Mouse (Mus musculus) E14TG2a.4 (cell line): ENCODE data around the gene Card11.
A peak's percentile ranks its signal among the peaks of the same experiment; 100 is the strongest.

Experiments
- H3K27me3 ChIP-seq: 2 replicates; pipeline ENCODE4 v1.6.1; 2014; ENCODE audit warnings: low read length, control low read depth; ENCODE audit not compliant: insufficient read depth
- H3K36me3 ChIP-seq: 2 replicates; pipeline ENCODE4 v1.6.1; 2014; ENCODE audit warnings: low read length, control low read depth; ENCODE audit not compliant: insufficient read depth
- H3K4me1 ChIP-seq: replicated peaks from 2 replicates; pipeline ENCODE4 v1.6.1; 2014; ENCODE audit warnings: low read depth, low read length, control low read depth
- H3K4me3 ChIP-seq: replicated peaks from 2 replicates; pipeline ENCODE4 v1.5.1; 2014; ENCODE audit warnings: mild to moderate bottlenecking, low read length
- H3K9me3 ChIP-seq: 2 replicates; pipeline ENCODE4 v1.6.1; 2014; ENCODE audit warnings: low read length, control low read depth
- CTCF ChIP-seq: conservative IDR thresholded peaks from 2 replicates; pipeline ENCODE4 v1.5.1; 2014; ENCODE audit warnings: low read length
- NANOG ChIP-seq: IDR thresholded peaks from 2 replicates; pipeline ENCODE4 v1.6.1; 2014; ENCODE audit warnings: borderline replicate concordance, low read length, mixed read lengths
- POU5F1 ChIP-seq: IDR thresholded peaks from 2 replicates; pipeline ENCODE4 v1.6.1; 2014; ENCODE audit warnings: low read length, borderline replicate concordance

Card11 gene

GRCm38 (mm10) chr5:140858335-140858734 lies 142.0 kb downstream of the Card11 start:
- no peaks in the 10 kb centered on the region for H3K9me3 ChIP-seq

GRCm38 (mm10) chr5:140857432-140858154 lies 142.8 kb downstream of the Card11 start:
- H3K4me1 ChIP-seq = no peaks in the 10 kb centered on the region
- no peaks in the 10 kb centered on the region for H3K27me3 ChIP-seq
- no peaks in the 10 kb centered on the region for H3K9me3 ChIP-seq
- H3K4me3 ChIP-seq = no peak overlapping the region
- H3K36me3 ChIP-seq = no peaks in the 10 kb centered on the region
- TF ChIP-seq CTCF (peak; percentile 48), POU5F1 (no peak)

More at GRCm38 (mm10) chr5:140858335-140858734, 142.0 kb downstream of the Card11 start:
- Histone ChIP-seq H3K36me3 (no peaks in the 10 kb centered on the region), H3K4me1 (no peaks in the 10 kb centered on the region), H3K27me3 (no peaks in the 10 kb centered on the region), H3K4me3 (no peak overlapping the region)
- no peak for TF ChIP-seq POU5F1
- no peak for TF ChIP-seq NANOG
- TF ChIP-seq CTCF = no peak

- TF ChIP-seq CTCF (no peak), POU5F1 (no peak), NANOG (no peak)
- Histone ChIP-seq H3K27me3 (no peaks in the 10 kb centered on the region), H3K4me1 (no peaks in the 10 kb centered on the region), H3K9me3 (peaks cover 6% of the 10 kb centered on the region; the same call in 1 of the 2 replicates), H3K36me3 (no peaks in the 10 kb centered on the region), H3K4me3 (no peak overlapping the region)
These were observed 144.4 kb downstream of the Card11 start for GRCm38 (mm10) chr5:140855909-140856530.

GRCm38 (mm10) chr5:140854700-140855099 lies 145.7 kb downstream of the Card11 start:
- Histone ChIP-seq H3K4me3 (no peak overlapping the region), H3K27me3 (no peaks in the 10 kb centered on the region), H3K36me3 (no peaks in the 10 kb centered on the region), H3K9me3 (peaks cover 9% of the 10 kb centered on the region; the same call in 1 of the 2 replicates), H3K4me1 (no peaks in the 10 kb centered on the region)
- TF ChIP-seq POU5F1 (no peak), CTCF (no peak), NANOG (no peak)

- no peaks in the 10 kb centered on the region for H3K27me3 ChIP-seq
- no peaks in the 10 kb centered on the region for H3K36me3 ChIP-seq
- no peak for TF ChIP-seq CTCF
- TF ChIP-seq POU5F1 = no peak
- no peak for TF ChIP-seq NANOG
- H3K4me3 ChIP-seq = no peak overlapping the region
- H3K4me1 ChIP-seq = no peaks in the 10 kb centered on the region
- peaks cover 9% of the 10 kb centered on the region; the same call in 1 of the 2 replicates for H3K9me3 ChIP-seq
These were observed 146.7 kb downstream of the Card11 start for GRCm38 (mm10) chr5:140853723-140854122.

- TF ChIP-seq NANOG = no peak
- Histone ChIP-seq H3K4me3 (no peak overlapping the region), H3K36me3 (no peaks in the 10 kb centered on the region), H3K9me3 (peaks cover 9% of the 10 kb centered on the region; the same call in 1 of the 2 replicates), H3K4me1 (no peaks in the 10 kb centered on the region), H3K27me3 (no peaks in the 10 kb centered on the region)
These were observed 147.9 kb downstream of the Card11 start for GRCm38 (mm10) chr5:140852435-140852996.

GRCm38 (mm10) chr5:140847300-140847729 lies 153.1 kb downstream of the Card11 start:
- H3K9me3 ChIP-seq = peaks cover 9% of the 10 kb centered on the region; the same call in 1 of the 2 replicates
- H3K27me3 ChIP-seq = peaks cover 3% of the 10 kb centered on the region
- no peaks in the 10 kb centered on the region for H3K36me3 ChIP-seq
- H3K4me1 ChIP-seq = no peaks in the 10 kb centered on the region
- no peak overlapping the region for H3K4me3 ChIP-seq
- peak; percentile 95 for TF ChIP-seq CTCF
- TF ChIP-seq POU5F1 = no peak

GRCm38 (mm10) chr5:140841942-140842341 lies 158.4 kb downstream of the Card11 start:
- Histone ChIP-seq H3K36me3 (no peaks in the 10 kb centered on the region), H3K4me3 (no peak overlapping the region), H3K27me3 (peaks cover 6% of the 10 kb centered on the region), H3K9me3 (no peaks in the 10 kb centered on the region), H3K4me1 (no peaks in the 10 kb centered on the region)
- no peak for TF ChIP-seq POU5F1
- TF ChIP-seq CTCF = no peak
- no peak for TF ChIP-seq NANOG
